Mouse (Mus musculus) ES-Bruce4 (cell line): ENCODE data around the gene Lnpep.

Experiments
- CTCF ChIP-seq: IDR thresholded peaks from one replicate; pipeline ENCODE4 v1.8.1; 2011; ENCODE audit warnings: low read depth, low read length
- EP300 ChIP-seq: IDR thresholded peaks from 2 replicates; pipeline ENCODE4 v1.6.1; 2011; ENCODE audit warnings: low read depth, low read length; ENCODE audit not compliant: insufficient read depth

- TF ChIP-seq CTCF (no peak), EP300 (no peak)
Measured at GRCm38 (mm10) chr17:17485789-17486188, 139.1 kb downstream of the Lnpep start.
